Mouse (Mus musculus): ENCODE measurements around the gene Fam171a1.
"Not testable (repeated sequence)": the region's sequence is repeated elsewhere in the genome, so short reads cannot be mapped to it uniquely, and the experiment has no call there.

Gene Fam171a1

DNA sequence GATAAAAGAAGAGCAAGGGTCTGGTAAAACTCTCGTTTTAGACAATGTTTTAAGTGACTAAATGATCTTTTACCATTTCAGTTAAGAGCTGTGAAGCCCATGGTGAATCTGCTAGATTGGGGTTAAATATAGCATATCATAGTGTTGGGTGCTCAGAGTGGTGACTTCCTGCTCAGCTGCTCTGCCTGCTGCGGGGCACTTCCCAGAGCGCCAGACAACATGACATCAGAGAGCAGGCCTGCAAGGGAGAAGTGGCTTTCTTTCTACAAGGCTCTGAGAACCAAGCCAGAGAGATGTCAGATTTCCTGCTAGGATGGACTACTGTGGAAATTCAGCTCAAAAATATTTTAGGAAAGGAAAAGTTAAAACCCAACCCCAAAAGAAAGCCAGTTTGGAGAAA lies 57.8 kb downstream of the Fam171a1 start:
- no peak for DNase-seq (ENCODE audit: low spot score)

GRCm38 (mm10) chr2:3172656-3173055 lies 58.6 kb downstream of the Fam171a1 start:
- no peak for DNase-seq (ENCODE audit: low spot score)

DNA sequence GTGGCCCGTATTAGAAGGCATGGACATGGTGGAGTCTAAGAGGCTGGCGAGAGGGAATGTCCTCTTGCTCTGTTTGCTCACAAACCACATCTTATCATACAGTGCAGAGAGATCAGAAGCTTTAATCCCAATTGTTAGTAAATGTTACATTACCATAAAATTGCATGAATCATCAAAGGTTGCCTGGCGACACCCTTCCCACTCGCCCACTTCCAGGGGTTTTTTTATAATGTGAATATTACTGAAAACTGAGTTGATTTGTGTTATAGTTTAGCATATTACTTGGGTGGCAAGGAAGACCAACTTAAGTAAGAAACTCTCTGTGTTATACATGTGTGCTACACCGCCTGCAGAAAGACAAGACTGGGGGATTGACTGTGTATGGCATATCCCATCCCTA lies 60.9 kb downstream of the Fam171a1 start:
- DNase-seq (ENCODE audit: low spot score): no peak

DNA sequence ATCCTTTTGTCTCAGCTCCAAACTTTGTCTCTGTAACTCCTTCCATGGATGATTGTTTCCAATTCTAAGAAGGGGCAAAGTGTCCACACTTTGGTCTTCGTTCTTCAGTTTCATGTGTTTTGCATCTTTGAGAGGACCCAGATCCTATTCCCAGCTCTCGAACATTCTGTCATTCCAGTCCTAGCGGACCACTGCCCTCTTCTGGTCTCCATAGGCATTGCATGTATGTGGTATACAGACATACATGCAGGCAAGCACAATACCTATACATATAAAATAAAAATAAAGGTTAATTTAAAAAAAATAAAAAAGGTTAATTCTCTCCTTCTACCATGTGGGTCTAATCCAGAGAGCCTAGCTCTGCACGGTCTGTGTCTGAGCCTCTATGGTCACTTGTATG lies 62.0 kb downstream of the Fam171a1 start:
- DNase-seq (ENCODE audit: low spot score): not testable (repeated sequence)

DNA sequence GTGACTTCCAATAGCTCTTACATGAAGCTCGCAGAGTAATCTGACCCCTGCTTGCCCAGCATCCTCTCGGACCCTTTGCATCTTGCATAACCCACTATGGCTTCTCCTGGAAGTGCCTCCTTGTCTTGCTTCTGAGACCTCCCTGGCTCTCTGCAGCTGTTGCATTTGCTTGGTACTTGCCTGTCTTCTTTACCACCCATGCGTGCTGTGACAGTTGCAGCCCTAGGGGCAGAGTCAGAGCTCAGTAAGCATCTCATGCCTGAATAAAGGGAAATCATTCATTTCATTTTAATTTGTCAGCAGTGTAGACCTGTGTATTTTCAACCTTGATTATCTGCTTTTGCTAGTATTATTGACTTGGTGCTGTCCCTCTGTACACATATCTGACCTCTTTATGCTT lies 62.7 kb downstream of the Fam171a1 start:
- no peak for DNase-seq (ENCODE audit: low spot score)

- no peak for DNase-seq (ENCODE audit: low spot score)
Observed at GRCm38 (mm10) chr2:3180550-3180949, 66.5 kb downstream of the Fam171a1 start.

GRCm38 (mm10) chr2:3183656-3184055 lies 69.6 kb downstream of the Fam171a1 start:
- DNase-seq (ENCODE audit: low spot score): no peak

DNA sequence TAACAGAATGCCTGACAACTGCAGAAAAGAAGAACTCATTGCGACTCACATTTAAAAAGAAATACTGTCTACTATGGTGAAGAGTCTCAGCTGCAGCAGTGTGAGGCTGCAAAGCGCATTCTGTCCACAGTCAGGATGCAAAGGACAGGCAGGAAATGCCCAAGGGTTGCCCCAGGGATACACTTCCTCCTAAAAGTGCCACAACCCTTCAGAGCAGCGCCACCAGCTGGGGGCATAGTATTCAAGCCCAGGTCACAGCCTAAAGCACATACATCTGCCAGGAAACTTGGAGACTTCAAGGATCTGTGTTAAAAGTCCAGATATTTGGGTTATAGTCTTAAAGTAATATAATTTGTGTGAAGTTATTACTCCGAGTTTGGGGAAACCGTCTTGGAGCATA lies 71.3 kb downstream of the Fam171a1 start:
- DNase-seq (ENCODE audit: low spot score): no peak

DNA sequence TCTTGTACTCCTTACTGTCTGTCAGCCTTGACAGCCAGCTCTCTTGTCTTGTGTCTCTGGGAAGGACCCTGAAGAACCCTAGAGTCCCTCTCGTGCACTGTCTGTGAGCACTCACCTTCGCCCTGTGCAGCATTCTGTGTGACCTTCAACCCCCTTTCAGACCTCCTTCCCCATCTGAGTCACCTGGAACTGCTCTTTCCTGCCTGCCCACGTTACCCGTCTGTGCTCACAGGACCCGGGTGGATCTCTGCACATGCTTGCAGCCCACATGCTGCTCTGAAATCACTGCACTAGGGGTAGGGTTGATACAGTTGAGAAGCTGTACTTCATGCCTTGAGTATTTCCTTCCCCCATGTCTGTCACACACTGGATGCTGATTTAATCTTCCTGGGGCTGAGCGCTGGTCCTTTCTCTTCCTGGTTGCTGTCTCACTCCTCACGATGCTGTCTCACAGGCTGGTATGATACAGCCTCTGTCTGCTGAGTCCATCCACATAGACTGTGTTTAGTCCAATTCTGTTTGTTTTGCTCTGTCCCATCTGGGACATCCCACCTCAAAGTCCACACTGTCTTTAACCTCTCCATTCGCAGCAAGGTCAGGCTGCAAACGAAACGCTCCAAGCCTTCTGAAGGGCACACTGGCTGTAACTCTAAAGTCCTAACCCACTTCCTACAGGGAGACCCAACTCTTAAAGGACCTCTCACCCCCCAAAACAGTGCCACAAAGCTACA lies 74.9 kb downstream of the Fam171a1 start:
- DNase-seq (ENCODE audit: low spot score): no peak

GRCm38 (mm10) chr2:3191149-3191548 lies 77.1 kb downstream of the Fam171a1 start:
- no peak for DNase-seq (ENCODE audit: low spot score)

GRCm38 (mm10) chr2:3195511-3195910 lies 81.5 kb downstream of the Fam171a1 start:
- no peak for DNase-seq (ENCODE audit: low spot score)

- no peak for DNase-seq (ENCODE audit: low spot score)
Observed at GRCm38 (mm10) chr2:3200422-3200821, 86.4 kb downstream of the Fam171a1 start.

DNA sequence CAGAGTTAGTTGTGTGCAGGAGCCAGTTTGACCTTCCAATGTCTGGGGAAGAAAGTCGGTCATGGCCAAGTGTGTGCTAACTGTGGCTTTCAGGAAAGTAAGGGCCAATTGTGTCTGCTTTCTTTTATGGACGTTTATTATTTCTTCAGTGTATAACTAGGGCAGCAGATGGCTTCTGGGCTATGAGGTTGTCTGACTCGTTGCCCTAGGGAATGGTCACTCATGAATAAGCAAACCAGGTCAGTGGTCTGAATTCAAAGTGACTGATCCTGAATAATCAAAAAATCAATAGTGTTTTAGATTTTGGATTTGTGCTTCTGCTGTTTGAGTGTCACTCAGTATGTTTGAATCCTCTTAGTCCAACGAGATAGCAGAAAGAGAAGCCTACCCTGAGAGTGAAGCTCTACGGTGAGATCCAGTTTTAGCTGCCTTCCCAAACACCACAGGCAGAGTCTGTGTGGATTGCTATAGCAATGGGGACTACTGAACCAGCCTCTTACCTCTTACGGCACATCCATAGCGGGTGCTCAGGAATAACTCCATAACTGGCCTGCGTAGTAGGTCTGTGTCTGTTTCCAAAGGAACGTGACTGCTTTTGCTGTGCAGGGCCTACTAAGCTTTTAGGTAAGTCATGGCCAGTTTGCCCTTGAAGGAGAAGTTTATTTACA lies 93.1 kb downstream of the Fam171a1 start:
- DNase-seq (ENCODE audit: low spot score): no peak

DNA sequence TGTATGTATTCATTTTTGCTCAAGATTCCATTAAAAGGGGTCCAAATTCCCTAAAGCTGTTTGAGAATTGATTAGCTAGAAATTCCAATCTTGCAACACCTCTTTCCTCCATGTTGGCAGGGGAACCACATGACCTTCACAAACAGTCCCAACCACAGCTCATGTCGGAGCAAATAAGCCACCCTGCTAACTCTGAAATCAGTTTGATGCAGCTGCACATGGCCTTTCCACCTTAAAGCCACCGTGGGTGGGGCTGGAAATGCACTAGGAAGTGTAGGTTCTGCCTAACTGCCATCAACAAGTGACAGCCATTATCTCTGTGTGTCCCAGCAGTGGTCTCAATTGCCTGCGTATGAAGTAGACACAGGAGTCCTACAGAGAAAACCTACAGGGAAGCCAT lies 101.5 kb downstream of the Fam171a1 start:
- no peak for DNase-seq (ENCODE audit: low spot score)

DNA sequence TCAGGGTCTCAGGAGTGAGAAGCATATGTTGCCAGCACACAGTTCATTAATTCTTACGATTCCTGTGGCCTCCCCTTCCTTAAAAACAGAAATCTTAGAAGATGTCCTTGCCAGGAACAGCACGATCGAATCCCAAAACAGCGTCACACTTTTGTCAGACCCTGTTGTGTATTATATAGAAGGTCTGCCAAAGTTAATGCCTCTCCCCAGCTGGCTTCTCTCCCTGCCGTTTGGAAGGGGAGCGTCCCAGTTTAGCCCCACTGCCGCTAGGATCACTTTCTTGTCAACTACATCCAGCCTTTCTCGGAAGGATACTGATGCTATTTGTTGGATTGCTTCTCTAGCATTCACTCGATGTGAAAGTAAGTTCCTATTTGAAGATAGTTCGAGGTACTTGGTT lies 102.6 kb downstream of the Fam171a1 start:
- no peak for DNase-seq (ENCODE audit: low spot score)

DNA sequence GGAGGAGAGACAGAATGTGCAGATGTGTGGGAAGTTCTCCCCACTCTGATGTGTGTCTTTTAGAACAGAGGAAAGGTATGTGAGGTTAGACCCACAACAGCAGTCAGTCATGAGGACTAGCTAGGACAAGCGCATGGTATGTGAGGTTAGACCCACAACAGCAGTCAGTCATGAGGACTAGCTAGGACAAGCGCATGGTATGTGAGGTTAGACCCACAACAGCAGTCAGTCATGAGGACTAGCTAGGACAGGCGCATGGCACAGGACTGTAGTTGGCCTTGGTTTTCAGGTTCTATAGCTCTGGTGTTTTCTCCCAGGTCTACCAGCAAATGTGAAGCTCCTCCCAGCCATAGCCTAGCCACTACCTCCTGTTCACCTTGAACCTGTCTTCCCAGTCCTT lies 103.6 kb downstream of the Fam171a1 start:
- DNase-seq (ENCODE audit: low spot score): not testable (repeated sequence)

DNA sequence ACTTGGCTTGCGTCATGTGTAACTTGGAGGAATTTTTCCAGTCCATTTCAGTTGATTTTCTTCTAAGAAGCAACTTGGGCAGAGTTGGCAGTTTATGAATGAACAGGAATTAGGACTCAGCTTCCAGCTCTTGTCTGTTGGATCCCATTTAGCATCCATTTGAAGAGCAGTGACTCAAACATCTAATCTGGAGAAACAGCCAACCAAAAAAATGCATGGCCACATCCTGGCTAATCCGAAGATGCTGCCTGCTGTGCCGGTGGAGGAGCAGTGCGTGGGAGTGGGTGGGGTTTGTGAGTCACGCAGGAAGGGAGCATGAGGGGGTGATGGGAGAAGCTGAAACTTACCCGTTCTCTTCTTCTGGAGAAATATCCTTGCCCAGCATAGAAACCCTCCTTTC lies 104.2 kb downstream of the Fam171a1 start:
- no peak for DNase-seq (ENCODE audit: low spot score)

DNA sequence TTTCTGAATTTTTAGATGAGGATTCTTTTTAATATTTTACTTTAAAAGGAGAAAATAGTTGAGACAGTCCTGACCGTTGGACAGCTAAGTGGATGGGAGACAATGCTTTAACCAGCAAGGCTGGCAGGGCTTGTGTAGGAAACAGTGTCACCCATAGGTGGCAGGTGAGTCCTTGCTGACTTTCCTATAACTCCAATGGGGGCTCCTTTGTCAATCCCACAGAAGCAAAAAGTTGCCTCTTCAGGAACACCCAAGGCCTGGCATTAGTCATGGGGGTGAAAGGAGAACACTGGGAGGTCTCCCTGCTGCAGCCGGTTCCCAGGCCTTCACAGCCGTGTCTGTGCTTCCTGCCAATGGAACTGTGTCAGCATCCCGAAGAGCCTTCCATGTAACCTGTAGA lies 114.5 kb downstream of the Fam171a1 start:
- no peak for DNase-seq (ENCODE audit: low spot score)

- peak; percentile 44 for DNase-seq (ENCODE audit: low spot score)
Observed at GRCm38 (mm10) chr2:3229060-3229459, 115.0 kb downstream of the Fam171a1 start.

- DNase-seq (ENCODE audit: low spot score): no peak
Observed at GRCm38 (mm10) chr2:3239255-3239654, 125.2 kb downstream of the Fam171a1 start.

DNA sequence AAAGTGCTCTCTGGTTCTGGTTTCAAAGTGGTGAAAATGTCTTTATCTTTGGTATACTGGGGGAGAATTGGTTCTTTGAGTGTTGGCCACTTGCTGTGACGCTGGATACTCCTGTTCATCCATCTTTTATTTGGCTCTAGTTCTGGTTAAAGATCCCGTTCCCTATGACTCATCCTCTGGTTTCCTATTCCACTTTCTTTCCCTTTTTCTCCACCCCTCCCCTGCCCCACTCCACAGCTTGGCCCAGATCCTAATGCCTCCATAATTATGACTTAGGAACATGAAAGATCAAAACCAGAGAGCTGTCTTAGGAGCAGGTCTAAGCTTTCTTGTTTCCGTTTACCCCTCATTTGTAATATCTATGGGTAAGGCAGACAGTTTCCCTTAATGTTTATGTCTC lies 130.2 kb downstream of the Fam171a1 start:
- DNase-seq (ENCODE audit: low spot score): no peak

DNA sequence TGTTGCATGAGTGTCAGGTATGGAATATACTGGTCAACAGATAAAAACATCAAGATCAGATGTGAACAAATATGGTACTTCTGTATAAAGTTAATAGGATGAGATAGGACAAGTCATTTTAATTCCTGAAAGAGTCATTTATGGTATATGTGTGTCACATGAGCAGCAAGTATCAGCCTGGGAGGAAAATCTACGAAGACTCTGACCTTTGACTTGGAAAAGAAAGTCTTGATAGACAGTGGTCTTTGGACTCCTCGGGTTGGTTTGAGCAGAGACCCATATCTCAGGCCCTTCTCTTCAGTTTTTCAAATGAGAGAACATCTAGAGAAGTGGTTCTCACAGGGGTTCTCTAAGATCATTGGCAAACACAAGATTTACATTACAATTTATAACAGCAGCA lies 137.3 kb downstream of the Fam171a1 start:
- no peak for DNase-seq (ENCODE audit: low spot score)

GRCm38 (mm10) chr2:3266466-3266865 lies 152.4 kb downstream of the Fam171a1 start:
- DNase-seq (ENCODE audit: low spot score): no peak

DNA sequence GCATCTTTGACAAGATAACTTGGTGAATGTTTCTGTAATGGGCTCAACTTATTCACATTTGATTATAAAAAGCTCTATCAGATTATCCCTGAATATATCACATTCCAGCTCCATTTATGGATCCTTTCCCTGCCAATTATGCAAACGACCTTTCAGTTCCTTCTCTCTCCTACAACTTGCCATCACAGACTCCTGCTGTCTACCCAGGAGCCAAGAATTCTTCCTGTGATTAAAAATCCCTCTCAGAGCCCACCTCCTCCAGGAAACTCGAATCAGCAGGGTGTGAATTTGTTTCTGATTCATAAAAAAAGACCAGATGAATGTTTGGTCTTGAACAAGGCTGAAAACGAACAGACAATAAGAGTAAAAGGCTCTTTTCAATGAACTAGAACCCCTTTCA lies 153.9 kb downstream of the Fam171a1 start:
- DNase-seq (ENCODE audit: low spot score): no peak
